Comparison of ENCODE assay signal across 24 mouse cellular contexts in genomic region chr17:65836746-65837145, GRCm38 (mm10). TPM values are rescaled to one million over a fixed set of nuclear protein-coding genes. Genes with fewer than 3 reads are reported as not detected.
DNase-seq lines count a peak whose midpoint lies in the region; TF ChIP-seq lines count a peak whose summit lies in the region.
"Had no signal": no experiment of that assay in that cellular context is flagged by ENCODE, and none has a peak within 500 bp of the region (broad histone marks: within the 10 kb centered on the region; RNA-seq: fewer than 3 reads in every experiment).

No protein-coding gene starts in this region.

- WGBS in embryonic facial prominence, embryonic 10.5 days, result 92% methylated on average over 3 of the region's 3 CpGs

- no peak for TF ChIP-seq POLR2A in cortical plate, adult 2 months (IDR thresholded peaks at IDR 0.05; ENCODE audit: extremely low read depth, insufficient read depth, low read length)

- H3K4me1 ChIP-seq in cortical plate, adult 2 months (ENCODE audit: control insufficient read depth, insufficient read depth, low read length), result peaks cover 16% of the 10 kb centered on the region
- peaks cover 7% of the 10 kb centered on the region for H3K4me1 ChIP-seq in embryonic facial prominence, embryonic 10.5 days
- H3K4me1 ChIP-seq: forebrain, embryonic 10.5 days; hindbrain, embryonic 15.5 days; limb, embryonic 13.5 days; liver, embryonic 12.5 days; neural tube, embryonic 12.5 days had no signal

- no peak for TF ChIP-seq CTCF in cortical plate, adult 2 months (IDR thresholded peaks at IDR 0.05; ENCODE audit: extremely low read depth, insufficient read depth, low read length)

- H3K4me3 ChIP-seq in cortical plate, adult 2 months (ENCODE audit: insufficient read depth, low read length), result no peak overlapping the region
- H3K4me3 ChIP-seq in embryonic facial prominence, embryonic 10.5 days, result no peak overlapping the region
- H3K4me3 ChIP-seq: forebrain, embryonic 10.5 days; gastrocnemius, adult 2 months; hindbrain, embryonic 15.5 days; limb, embryonic 13.5 days; liver, embryonic 12.5 days; neural tube, embryonic 12.5 days had no signal

- peak; percentile 43 for DNase-seq in left cerebral cortex, adult 11 months (ENCODE audit: low spot score)
- DNase-seq in left cerebral cortex, postnatal 10 days (ENCODE audit: extremely low spot score in 1 of 2, low spot score in 2 of 2), result no peak
- peak; percentile 59 to 67 for DNase-seq in left cerebral cortex, postnatal 14 days (ENCODE audit: low spot score in 2 of 2)
- peak; percentile 39 to 67 for DNase-seq in right cerebral cortex, postnatal 36 days (ENCODE audit: low spot score in 2 of 2)
- no peak for DNase-seq in embryonic facial prominence, embryonic 10.5 days (ENCODE audit: low spot score)
- no peak for DNase-seq in embryo, embryonic 10.5 days (ENCODE audit: low spot score)
- DNase-seq: adrenal gland, adult 8-10 months; cerebellum, adult 8-10 months; gastrocnemius, adult 2 months; heart, postnatal 4 days; kidney, adult 2 months; layer of hippocampus, postnatal 36 days; lung, adult 18-20 months; lung, postnatal 10 days; midbrain, embryonic 14.5 days; retina, postnatal 1 day; thymus, postnatal 25 days had no signal

- no peaks in the 10 kb centered on the region for H3K27me3 ChIP-seq in embryonic facial prominence, embryonic 10.5 days (replicated peaks; ENCODE audit: low read depth, poor library complexity, severe bottlenecking)
- H3K27me3 ChIP-seq: hindbrain, embryonic 15.5 days; limb, embryonic 13.5 days; liver, embryonic 12.5 days; neural tube, embryonic 12.5 days had no signal

- H3K9me3 ChIP-seq in embryonic facial prominence, embryonic 10.5 days, result no peaks in the 10 kb centered on the region
- H3K9me3 ChIP-seq: forebrain, embryonic 10.5 days; hindbrain, embryonic 15.5 days; limb, embryonic 13.5 days; liver, embryonic 12.5 days; neural tube, embryonic 12.5 days had no signal

- intact Hi-C loops in left cerebral cortex, postnatal 10 days (cut with DNase I), result no loop called here
- intact Hi-C loops in left cerebral cortex, postnatal 14 days (cut with DNase I), result no loop called here

- peaks cover 99% of the 10 kb centered on the region for H3K36me3 ChIP-seq in embryonic facial prominence, embryonic 10.5 days (replicated peaks)

- H3K27ac ChIP-seq in cortical plate, adult 2 months (ENCODE audit: insufficient read depth, low read length), result peak overlapping the region; percentile 43; the same call in 1 of the 2 replicates
- H3K27ac ChIP-seq in embryonic facial prominence, embryonic 10.5 days (replicated peaks), result no peak overlapping the region
- H3K27ac ChIP-seq: forebrain, embryonic 10.5 days; gastrocnemius, adult 2 months; hindbrain, embryonic 15.5 days; kidney, postnatal 0 days; limb, embryonic 13.5 days; liver, embryonic 12.5 days; neural tube, embryonic 12.5 days had no signal

RNA-seq across cellular contexts. Expression of gene Ralbp1, which starts 48.9 kb away (rescaled TPM):
- 10 to 100 TPM; 34.3 to 35.6 TPM for total RNA-seq in left cerebral cortex, postnatal 10 days (2021)
- 47.3 and 48.1 TPM in 2 replicates for polyA plus RNA-seq in cortical plate, adult 2 months (2012; rRNA removed)
- total RNA-seq in left cerebral cortex, postnatal 14 days (2021), result 10 to 100 TPM; 43.4 to 47.2 TPM
- polyA plus RNA-seq in embryonic facial prominence, embryonic 10.5 days (2016; fragmentation: Nextera tagmentation; extraction: Ambion mirVana), result 58.5 and 61.3 TPM in 2 replicates

RNA-seq across cellular contexts. Expression of gene Ppp4r1, which starts 54.4 kb away (rescaled TPM):
- 10 to 100 TPM; 65.3 to 66.5 TPM for total RNA-seq in left cerebral cortex, postnatal 10 days (2021)
- 72.1 and 79.9 TPM in 2 replicates for polyA plus RNA-seq in cortical plate, adult 2 months (2012; rRNA removed)
- total RNA-seq in left cerebral cortex, postnatal 14 days (2021), result 10 to 100 TPM; 45.8 to 58.0 TPM
- 61.4 and 67.4 TPM in 2 replicates for polyA plus RNA-seq in embryonic facial prominence, embryonic 10.5 days (2016; fragmentation: Nextera tagmentation; extraction: Ambion mirVana)

Comparison
In these comparisons a context has a peak if more than half of its experiments do, and no peak if none do; other contexts are left out.
1. DNase-seq: peak in left cerebral cortex, adult 11 months (single experiment), left cerebral cortex, postnatal 14 days (2 of 2) and right cerebral cortex, postnatal 36 days (2 of 2); none in left cerebral cortex, postnatal 10 days (0 of 2), embryonic facial prominence, embryonic 10.5 days (single experiment) and embryo, embryonic 10.5 days (single experiment).